Mouse (Mus musculus) CD4-positive, CD25-positive, alpha-beta regulatory T cell, adult 4 months (primary cell): Measurements from ENCODE around the gene Immp1l. TPM values are rescaled to one million over a fixed set of nuclear protein-coding genes. Genes with fewer than 3 reads are reported as not detected.

Source experiments
- ATAC-seq: one replicate; pipeline ENCODE4 v1.8.0; 2017
- polyA plus RNA-seq, 2 experiments: library from polyadenylated mRNA; unstranded; fragments of 100-300 nt; shearing (Covaris generic); gene quantifications; one replicate each; pipeline ENCODE4 v1.2.1; 2017

Immp1l gene
- 10 to 100 TPM; 45.6 to 64.7 TPM for polyA plus RNA-seq

DNA sequence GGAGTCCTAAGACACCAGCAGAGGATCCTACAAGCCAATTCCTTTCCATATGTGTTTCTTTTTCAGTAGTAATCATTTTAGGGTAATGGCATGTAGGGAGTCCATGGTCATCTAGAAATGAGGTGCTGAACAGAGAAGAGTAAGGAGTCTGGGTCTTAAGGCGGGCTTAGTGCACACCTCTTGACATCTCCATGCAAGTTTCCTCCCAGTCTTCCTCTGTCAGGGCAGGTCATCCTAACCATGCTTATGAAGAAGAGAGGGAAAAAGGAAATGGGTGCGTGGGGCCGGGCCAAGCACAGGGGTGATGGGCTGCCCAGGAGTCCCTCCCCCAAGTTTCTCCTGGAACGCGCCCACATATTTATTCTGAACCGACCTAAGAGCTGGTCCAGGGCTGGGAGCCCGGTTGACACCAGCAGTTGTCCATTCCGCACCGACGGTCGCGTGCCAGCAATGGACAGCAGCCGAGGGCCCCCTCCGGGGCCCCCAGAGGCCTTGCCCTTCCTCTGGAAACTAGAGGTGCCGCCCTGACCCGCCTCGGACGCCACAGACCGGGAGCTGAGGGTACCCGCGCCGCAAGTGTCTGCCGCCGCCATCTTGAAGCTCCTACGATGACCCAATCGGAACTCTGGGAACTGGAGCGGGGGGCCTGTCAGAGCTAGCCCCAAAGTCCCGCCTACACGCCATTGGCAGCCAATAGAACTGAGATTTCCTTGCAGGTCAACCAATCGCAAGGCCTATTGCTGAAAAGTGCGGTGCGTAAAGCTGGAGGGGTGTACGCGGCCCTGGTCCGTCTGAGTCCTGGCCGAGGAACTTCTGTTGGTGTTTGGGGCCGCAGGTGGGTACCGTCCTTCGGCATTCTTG is at the start of gene Immp1l, which contains the start of gene Elp4:
Immp1l (plus strand) TSS at position 743 of the 861 bp plus-strand sequence.
Elp4 (minus strand) TSS at position 669 of the 861 bp plus-strand sequence.
- ATAC-seq: peak; percentile 98

DNA sequence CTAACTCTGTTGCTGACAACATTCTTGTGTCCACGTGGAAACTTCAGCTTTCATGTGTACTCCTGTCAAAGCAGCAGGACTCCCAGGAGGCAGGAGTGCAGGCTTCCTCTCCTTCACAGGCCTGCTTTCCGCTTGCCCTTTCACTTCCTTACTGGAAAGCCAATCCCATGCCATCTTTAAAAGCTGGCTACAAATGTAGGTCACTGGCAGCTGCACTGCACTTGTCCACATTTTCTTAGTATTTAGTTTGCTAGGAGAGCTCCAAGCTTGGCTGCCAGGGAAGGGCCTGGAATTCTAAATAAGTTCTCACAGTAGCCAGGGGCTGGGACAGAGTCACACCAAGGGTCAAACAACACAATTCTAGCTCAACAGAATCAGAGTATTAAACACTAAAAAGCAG is 49.7 kb upstream of the Immp1l start:
- ATAC-seq: no peak

DNA sequence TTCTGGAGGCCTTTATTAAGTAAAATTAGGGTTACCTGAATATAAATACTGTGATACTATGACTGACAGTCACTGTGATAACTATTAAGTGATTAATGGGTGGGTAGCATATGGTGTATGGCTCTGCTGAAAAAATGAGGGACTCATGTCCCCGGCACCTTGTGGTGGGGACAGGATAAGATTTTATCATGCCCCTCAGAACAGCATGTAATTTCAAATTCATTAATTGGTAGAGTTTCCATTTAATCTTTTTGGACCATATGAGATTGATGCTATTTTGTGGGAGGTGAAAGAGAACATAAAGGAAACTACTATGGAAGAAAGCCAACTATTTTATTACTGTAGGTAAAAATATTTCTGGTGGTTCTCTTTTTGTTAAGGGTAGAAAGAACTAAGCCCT is 31.0 kb upstream of the Immp1l start:
- ATAC-seq: no peak

DNA sequence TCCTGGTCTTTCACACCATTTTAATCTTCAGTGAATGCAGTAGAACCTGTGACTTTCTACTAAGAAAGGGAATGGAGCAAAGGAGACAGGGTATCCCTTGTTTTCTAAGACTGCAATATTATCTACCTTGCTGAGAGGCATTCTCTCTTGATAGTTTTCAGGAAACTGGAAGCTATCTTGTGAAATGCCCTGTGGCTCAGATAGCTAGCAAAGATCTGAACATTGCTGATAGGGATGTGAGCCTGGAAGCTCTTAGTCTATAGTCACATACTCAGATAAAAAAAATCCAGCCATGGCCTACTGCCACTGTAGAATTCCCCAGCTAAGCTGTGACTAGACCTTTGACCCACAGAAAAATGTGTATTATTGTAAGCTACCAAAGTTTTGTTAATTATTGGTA is 13.6 kb upstream of the Immp1l start:
- no peak for ATAC-seq

DNA sequence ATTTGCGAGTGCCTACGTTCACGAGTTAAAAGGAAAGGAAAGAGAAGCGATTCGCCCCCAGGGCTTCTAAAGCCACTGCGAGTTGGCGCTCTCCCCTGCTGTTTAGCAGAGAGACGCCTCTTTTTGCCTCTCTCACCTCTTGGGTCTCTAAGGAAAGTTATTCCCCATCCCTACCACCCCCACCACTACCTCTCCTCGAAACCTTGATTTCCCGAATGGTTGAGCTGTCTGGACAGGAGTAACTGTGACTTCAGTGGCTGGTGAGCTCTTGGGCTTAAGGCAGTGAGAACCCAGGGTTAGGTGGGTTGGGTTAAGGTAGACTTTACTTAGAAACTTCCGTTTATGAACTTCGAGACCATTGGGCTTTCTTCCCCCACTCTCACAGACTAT is 314 bp downstream of the Immp1l start:
- peak; percentile 56 for ATAC-seq

DNA sequence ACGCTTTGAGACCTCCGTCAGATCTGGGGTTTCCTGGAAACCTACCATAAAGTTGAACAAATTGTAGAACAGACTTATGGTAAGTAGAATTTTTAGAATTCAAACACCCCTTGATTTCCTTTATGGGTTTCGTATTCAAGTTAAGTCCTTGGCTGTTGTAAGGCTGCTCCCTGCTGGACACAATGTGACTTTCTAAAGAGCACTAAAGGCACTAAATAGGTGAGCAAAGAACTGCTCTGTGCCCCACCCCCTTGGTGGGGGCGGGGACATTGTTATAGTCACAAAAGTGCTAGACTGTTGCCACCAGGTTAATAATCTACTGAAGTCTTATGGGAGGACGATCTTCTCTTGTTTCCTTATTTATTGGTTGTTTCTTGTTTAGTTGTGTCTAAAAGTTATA is 3.9 kb downstream of the Immp1l start:
- no peak for ATAC-seq

DNA sequence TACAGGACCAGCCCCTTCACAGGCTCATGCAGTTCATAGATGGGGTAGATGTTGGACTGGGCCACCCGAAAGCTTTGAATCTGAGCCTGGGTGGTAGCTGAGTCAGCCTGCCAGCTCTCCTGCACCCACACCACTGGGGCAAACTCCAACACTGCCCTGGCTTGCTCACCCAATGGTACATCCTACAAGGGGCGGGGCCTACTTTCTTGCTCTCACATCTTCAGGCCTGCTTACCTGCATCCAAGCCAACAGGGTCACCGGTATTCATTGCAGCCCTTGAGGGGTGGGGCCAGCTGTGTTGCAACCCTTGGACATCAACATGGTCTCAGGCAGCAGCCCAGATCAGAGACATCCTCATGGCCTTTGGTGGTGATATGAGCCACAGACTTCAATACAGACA is 6.2 kb downstream of the Immp1l start:
- no peak for ATAC-seq

DNA sequence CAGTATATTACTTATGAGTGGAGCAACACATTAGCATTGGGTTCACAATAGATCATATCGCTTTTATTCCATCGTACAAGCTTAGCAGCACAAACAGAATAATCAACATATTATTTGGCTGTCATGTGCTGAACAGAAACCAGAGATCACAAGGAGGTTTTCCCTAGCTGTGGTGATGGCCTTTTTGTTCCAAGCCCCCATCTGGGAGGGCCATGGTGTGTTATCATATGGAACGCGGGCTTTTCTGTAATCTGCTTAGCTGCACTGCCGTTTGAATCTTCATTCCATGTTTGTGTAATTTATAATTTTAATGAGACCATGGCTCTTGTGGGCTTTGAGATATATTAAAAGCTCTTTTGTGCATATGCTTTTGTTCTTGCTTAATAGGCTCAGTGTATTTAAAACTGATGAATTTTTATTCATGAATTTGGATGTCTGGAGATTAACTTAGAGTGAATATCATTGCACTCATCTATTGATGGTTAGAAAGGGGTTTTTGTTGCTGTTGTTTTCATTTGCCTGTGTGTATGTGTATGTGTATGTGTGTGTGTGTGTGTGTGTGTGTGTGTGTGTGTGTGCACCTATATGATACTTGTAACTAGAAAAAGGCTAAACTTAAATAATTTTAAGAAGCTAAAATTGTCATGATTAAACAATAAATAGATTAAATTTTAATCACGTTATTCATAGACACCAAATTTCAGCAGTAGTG is 9.4 kb downstream of the Immp1l start:
- ATAC-seq: no peak

DNA sequence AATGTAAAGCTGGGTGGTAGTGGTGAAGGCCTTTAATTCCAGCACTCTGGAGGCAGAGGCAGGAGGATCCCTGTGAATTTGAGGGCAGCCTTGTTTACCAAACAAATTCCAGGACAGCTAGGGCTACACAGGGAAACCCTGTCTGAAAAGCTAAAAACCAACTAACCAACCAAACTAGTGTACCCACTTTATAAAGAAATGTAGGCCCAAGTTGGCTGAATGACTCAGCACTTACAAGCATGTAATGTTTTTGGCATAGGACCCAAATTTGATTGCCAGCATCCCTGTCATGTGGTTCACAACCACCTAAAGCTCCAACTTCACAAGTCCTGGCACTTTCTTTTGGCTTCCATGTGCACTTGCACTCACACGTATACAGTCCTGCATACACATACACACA is 12.2 kb downstream of the Immp1l start:
- ATAC-seq: no peak

DNA sequence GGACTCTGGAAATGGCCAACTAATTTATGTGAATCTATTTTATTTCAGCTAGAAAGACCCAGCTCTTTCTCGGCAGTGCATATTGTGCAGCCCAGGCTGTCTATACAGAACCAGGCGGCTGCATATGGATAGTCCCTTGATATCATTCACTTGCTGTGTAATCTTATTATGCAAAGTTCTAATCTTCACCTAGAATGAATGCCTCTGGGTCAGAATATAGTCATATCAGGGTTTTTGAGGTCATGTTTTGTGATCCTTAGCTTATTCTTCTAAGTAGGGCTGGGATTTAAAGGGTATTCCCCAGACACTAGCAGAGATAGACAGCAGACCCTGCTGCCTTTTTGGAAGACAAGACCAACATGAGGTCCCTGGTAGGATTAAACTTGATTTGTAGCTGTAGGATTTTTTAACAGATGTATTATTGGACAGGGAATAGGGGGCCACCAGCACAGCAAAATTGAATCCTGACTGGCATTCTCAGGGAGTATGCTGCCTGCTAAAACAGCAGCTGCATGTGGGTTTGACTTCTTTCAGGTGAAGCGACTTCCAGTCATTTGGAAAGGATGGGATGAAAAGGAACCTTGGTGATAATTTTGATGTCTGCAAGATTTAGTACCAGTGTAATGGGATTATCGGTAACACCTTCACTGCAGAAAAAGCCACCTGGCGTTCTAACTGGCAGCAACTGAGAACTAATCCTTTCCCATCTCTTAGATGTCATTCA is 13.3 kb downstream of the Immp1l start:
- no peak for ATAC-seq

DNA sequence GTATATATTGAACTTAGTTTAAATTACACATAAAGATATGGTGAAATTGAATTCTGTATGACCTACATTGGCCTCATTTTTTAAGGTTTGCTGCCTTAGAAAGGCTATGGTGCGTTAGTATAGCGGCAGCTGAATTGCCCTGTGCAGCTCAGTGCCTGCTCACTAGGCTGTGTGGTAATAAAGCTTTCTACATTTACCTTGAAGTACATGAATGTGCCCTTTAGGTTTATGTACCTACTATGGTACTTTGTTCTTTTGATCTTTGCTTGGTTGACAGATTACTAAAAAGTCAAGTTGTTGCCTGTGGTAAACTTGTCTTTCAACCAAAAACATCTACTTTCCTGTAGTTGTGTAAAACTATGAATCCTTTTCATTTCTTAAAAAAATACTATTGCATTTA is 45.7 kb downstream of the Immp1l start:
- ATAC-seq: no peak

DNA sequence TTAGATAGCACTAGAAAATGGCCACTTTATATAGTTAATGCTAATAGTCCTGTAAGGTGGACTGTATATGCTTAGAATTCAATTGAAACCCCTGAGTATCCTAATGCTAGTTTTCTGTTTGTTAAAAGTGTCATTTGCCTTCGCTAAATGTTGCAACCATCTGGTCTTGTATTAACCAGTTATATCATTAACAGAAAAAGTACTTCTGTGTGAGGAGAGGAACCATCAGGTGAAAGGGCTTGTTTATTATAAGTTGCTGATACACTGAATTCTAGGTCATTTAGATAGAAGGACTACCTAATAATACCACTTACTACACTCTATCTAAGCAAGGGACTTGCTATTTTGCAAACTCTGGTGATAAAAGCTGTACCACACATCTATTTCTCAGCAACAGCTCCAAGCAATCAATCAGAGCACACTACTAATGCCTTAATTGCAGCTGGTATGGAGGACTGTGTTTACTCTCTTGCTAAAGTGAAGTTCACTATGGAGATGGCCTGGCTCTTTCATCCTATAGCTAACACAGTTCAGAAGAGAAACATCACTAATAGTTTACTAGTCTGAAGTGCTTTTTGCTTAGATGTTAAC is 47.0 kb downstream of the Immp1l start:
- ATAC-seq: no peak

DNA sequence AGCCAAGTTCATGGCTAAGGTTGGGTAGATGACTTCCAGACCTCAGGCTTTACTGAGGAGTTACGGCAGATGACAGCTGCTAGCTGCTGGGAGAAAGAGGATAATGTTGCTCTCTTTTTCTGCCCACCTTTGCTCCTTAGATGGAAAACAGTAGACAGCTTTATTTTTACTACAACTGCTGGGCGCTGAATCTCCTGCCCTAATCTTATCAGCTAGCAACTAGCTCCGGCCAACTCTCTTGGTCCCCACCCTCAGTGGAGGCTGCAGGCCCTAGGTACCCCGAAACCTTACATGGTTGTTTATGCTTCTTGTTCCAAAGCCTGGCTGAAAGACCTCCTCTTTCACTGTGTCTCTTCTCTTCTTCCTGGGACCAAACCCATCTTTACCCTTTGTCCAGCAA is 49.4 kb downstream of the Immp1l start:
- no peak for ATAC-seq

DNA sequence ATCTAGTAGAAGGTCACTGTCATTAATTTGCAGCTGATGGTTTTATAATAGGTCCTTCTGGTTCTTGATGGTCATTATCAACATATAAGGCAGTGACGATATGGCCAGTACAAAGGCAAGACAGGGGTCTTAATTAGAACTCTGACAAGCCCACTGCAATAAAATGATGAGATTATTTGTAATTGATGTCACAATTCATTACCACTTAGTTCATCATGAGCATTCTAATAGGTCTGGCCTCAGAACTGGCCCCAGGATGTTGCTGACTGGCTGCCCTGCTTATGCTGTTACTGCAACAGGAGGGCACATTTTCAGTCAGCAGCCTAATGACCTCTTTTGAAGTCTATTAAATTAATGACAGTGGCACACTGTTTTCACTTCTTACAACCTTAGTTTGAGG is 59.0 kb downstream of the Immp1l start:
- ATAC-seq: no peak

DNA sequence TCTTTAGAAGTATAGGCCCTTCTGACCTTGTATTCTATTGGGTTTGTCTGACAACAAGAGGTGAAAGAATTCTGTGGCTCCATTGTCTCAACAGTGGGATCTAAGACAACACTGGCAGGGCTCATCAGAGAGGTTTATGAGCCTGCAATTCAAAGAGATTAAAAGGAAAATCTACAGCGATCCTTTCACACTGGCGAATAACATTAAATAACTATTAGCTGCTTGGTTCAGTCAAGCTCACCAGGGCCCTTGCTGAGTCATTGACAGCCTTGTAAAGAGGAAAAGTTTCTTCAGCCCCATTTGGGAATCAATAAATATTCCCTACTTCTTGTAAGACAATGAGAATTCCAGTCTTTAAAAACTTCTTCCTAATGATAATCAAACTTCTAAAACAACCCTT is 69.5 kb downstream of the Immp1l start:
- no peak for ATAC-seq

DNA sequence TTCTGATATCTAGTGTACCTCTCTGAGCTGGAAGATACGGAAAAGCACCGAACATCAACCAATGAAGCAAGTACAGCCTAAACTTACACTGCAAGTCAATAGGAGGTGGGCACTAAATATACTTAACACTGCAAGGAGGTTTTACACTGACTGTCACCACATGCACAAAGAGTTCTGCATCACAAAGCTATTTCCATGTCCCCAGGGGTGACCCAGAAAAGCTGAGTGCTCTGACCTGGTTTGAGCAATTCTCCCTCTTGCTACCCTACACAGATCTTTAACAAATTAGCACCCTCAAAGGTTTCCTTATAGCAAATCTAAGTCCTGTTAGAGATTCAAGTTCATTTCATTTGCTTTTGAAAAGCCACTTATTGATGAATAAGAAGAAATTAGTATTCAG is 73.6 kb downstream of the Immp1l start:
- ATAC-seq: no peak

DNA sequence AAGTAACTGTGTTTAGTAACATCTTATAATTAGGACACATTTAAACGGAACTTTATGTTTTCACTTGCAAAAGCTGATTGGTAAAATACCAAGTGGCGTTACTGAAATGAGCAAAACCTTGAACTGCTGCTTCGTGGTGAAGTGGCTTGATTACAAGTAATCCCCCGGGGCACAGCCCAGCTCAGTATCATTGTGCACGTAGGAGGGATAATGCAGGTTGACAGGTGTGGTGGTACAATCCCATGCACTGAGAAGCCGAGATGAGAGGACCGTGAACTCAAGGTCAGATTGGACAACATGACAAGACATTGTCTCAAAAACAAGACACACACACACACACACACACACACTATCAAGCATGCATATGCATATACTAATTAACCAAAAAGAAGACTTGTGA is 80.8 kb downstream of the Immp1l start:
- no peak for ATAC-seq

DNA sequence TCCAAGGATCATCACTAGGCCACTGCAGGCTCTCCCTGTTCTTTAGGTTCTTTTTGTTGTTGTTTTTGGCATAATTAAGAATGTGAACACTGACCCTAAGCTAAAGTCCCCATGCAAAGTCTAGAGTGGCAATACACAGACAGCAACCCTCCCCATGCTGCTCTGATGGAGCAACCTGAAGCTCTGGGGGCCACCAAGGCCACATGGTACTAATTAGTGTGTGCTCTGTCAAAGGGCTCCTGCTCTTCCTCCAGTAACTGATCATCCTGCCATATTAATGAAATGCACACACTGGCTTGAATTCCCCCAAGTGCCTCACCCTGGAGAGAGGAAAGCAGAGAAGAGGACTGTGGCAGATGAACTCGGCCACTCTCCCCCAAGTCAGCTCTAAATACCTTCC is 82.7 kb downstream of the Immp1l start:
- ATAC-seq: no peak

DNA sequence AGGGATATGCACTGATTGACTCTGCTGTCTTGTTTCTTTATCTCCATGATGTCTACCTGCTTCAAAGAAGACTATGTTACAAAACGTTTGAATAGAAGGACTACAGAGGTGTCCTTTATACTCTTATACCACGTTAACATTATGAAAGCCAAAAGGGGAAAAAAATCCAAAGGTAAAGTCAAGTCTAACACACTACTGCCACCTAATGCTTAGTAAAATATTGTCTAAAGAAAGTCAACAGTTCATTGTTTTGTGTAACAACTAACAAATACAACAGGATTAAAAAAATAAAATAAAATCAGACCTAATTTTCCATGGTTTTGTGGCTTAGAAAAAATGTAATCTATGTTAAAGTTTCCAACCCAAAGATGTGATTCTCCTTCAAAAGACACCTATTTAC is 83.6 kb downstream of the Immp1l start:
- ATAC-seq: no peak

DNA sequence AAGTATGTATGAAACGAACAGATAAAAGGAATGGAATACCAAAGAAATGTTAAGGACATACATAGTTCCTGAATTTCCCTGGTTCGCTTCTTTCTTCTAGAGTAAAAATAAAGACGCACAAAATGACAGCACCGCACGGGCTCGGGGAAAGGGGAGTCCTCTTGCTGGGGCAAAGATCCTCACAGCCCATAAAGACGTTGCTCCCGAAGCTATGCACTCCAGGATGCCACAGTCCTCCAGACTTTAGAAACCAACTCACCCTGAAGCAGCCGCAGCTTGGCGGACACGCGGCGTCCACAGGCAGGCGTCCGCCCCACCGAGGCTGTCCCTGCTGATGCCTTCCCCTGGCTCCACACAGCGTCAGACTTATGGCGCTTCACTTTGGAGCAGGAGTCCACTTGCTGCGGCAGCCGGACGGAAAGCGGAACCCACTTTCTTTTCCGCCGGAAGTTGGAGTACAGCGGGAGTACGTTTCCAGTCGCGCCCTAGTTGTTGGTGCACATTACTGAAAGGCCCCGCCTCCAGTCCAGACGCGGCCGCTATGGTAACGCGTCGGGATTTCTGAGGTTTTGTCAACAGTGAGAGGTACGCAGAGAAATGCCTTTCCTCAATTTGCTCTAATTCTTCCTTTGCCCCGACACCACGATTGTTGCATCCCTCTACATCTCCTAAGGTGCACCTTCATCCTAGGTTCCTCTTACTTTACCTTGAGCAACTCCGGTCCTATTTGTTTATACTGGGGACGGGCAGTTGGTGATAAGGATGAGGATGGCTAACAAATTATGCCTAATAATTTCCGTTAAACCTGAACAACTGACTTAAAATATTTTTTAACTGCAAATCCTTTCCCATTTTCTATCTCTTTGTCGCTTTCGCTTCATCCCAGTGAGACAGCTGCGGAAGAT is 98.6 kb downstream of the Immp1l start, which contains the start of gene Dnajc24:
Dnajc24 (minus strand) TSS at position 715 of the 905 bp plus-strand sequence.
- peak; percentile 99 for ATAC-seq

DNA sequence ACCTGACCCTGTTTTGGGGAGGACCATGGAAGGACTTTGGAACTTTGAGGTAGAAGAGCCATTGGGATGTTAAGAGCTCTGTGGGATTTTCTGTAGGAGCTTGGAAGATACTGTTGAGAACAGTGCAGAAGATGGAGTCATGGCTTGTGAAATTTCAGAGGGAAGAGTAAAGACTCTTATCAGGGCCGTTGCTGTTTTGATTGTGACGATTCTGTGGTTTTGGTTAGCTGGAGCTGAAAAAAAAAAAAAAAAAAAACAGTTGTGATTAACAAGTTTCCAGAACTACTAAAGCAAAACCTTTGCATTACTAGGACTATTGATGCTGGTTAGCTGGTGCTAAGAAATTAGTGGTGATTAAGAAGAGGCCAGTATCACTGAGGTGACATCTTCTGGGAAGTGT is 104.0 kb downstream of the Immp1l start:
- no peak for ATAC-seq
